Mouse (Mus musculus) E14TG2a.4 (cell line): ENCODE measurements around the gene Mageb1.
"Not testable (repeated sequence)": the region's sequence is repeated elsewhere in the genome, so short reads cannot be mapped to it uniquely, and the experiment has no call there.

ENCODE experiments used
- H3K27me3 ChIP-seq: 2 replicates; pipeline ENCODE4 v1.6.1; 2014; ENCODE audit warnings: low read length, control low read depth; ENCODE audit not compliant: insufficient read depth
- H3K36me3 ChIP-seq: 2 replicates; pipeline ENCODE4 v1.6.1; 2014; ENCODE audit warnings: low read length, control low read depth; ENCODE audit not compliant: insufficient read depth
- H3K4me1 ChIP-seq: replicated peaks from 2 replicates; pipeline ENCODE4 v1.6.1; 2014; ENCODE audit warnings: low read depth, low read length, control low read depth
- H3K4me3 ChIP-seq: replicated peaks from 2 replicates; pipeline ENCODE4 v1.5.1; 2014; ENCODE audit warnings: mild to moderate bottlenecking, low read length
- H3K9me3 ChIP-seq: 2 replicates; pipeline ENCODE4 v1.6.1; 2014; ENCODE audit warnings: low read length, control low read depth

Gene Mageb1

GRCm38 (mm10) chrX:92016233-92016632 lies at the start of gene Mageb1:
TSS of gene Mageb1 (minus strand) at chrX:92016333.
- not testable (repeated sequence) for H3K27me3 ChIP-seq, H3K36me3 ChIP-seq, H3K4me3 ChIP-seq, H3K4me1 ChIP-seq
- peaks cover 11% of the 10 kb centered on the region; the same call in 1 of the 2 replicates for H3K9me3 ChIP-seq
